Mouse (Mus musculus) regulatory T cell (primary cell): Measurements from ENCODE around the gene Drc1.

ENCODE experiments used
- in situ Hi-C: fragments of 300-600 bp; cut with MboI, MseI; formaldehyde crosslinking; loops from one replicate; pipeline ENCODE4 v1.15.1; 2025; ENCODE audit warnings: high pct_unique_total_duplicates

Drc1 gene

GRCm38 (mm10) chr5:30281291-30281732 is at the start of gene Drc1:
Gene Drc1 (plus strand): TSS chr5:30281388.
- in situ Hi-C loops: loop anchor here (10.0 kb wide), 3 partner anchors 153 to 363 kb away; partner anchors contain the start of gene Slc35f6

- in situ Hi-C loops: loop anchor here (25.0 kb wide), 1 partner anchor 430 kb away; the partner anchor contains the start of gene Cenpa
Observed at GRCm38 (mm10) chr5:30231891-30232270, 49.3 kb upstream of the Drc1 start.

DNA sequence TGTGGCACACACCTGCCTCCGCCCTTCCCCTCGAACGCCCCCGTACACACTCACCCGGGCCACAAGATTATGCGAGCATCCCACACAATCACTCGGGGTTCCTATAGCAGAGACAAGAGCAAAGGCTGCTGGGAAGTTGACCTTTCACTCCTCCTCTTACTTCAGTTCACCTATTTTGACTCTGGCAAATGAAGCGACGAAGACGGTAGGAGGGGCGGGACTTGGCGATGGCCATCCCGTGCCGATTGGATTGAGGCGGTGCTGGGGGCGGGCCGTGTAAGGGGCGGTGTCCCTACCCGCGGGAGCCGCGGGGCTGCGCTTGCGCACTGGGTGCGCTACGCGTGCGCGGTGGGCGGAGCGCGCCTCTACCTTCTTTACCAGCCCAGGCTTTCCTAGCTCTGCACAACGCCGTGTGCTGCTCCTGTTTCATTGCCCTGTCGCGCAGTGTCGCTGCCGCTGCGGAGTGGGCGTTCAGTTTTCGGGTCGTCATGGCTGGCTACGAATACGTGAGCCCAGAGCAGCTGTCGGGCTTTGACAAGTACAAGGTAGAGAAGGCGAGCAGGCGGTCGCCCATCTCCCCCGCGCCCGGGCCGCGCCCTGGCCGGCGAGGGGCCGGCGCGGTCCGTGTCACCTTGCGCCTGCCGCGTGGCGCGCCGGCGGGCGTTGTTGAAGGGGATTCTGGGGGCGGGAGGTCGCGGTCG is 48.8 kb upstream of the Drc1 start, which contains the start of gene Selenoi:
Gene Selenoi, plus strand, starts transcription at position 311 of the 701 bp plus-strand sequence.
- in situ Hi-C loops: loop anchor here (25.0 kb wide), 1 partner anchor 430 kb away; the partner anchor contains the start of gene Cenpa

DNA sequence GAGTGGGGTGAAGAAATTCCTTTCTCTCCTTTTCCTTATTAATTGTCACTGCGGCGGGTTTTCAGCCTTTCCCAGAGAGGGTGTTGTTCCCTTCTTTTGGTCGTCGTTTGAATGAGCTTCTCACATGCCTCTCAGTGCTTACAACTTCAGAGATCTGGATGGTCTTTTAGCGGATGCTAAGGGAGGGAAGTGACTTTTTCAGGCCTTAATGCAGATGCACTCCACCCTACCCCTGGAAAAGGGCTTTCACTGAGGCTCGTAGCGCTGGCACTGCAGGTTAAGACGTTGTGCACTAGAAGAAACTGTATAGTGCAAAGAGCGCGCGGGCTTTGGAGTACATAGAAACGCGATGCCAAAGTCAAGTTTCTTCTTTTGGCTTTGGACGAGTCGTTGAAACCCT is 48.1 kb upstream of the Drc1 start:
- in situ Hi-C loops: loop anchor here (25.0 kb wide), 1 partner anchor 429 kb away; the partner anchor contains the start of gene Cenpa

GRCm38 (mm10) chr5:30233979-30234378 is 47.2 kb upstream of the Drc1 start:
- in situ Hi-C loops: loop anchor here (25.0 kb wide), 1 partner anchor 428 kb away; the partner anchor contains the start of gene Cenpa

GRCm38 (mm10) chr5:30235641-30236126 is 45.5 kb upstream of the Drc1 start:
- in situ Hi-C loops: loop anchor here (25.0 kb wide), 1 partner anchor 427 kb away; the partner anchor contains the start of gene Cenpa

GRCm38 (mm10) chr5:30238533-30238932 is 42.7 kb upstream of the Drc1 start:
- in situ Hi-C loops: loop anchor here (25.0 kb wide), 1 partner anchor 424 kb away; the partner anchor contains the start of gene Cenpa

GRCm38 (mm10) chr5:30240552-30240951 is 40.6 kb upstream of the Drc1 start:
- in situ Hi-C loops: loop anchor here (25.0 kb wide), 1 partner anchor 422 kb away; the partner anchor contains the start of gene Cenpa

- in situ Hi-C loops: loop anchor here (25.0 kb wide), 1 partner anchor 420 kb away; the partner anchor contains the start of gene Cenpa
Observed at GRCm38 (mm10) chr5:30242410-30242809, 38.8 kb upstream of the Drc1 start.

DNA sequence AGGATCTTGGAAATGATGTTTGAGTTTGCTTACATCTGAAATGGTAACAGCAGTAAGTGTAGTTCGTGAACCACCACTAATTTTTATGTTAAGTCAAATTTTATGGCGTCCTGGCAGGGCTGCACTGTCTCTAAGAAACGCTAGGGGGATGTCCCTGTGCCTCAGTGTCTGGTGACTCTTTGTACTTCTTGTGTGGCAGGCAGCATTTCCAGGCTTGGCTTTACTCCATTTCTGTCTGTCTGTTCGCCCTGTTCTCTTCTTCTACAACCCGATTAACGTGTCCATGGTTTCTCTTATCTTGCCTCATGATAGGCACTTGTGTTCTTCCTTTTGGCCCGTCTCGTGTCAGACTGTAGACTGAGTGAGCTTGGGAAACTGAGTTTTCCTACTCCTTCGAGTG is 37.4 kb upstream of the Drc1 start:
- in situ Hi-C loops: loop anchor here (25.0 kb wide), 1 partner anchor 419 kb away; the partner anchor contains the start of gene Cenpa

- in situ Hi-C loops: loop anchor here (25.0 kb wide), 1 partner anchor 416 kb away; the partner anchor contains the start of gene Cenpa
Observed at GRCm38 (mm10) chr5:30245861-30246416, 35.2 kb upstream of the Drc1 start.

- in situ Hi-C loops: loop anchor here (25.0 kb wide), 1 partner anchor 415 kb away; the partner anchor contains the start of gene Cenpa
Observed at GRCm38 (mm10) chr5:30247666-30248065, 33.5 kb upstream of the Drc1 start.

DNA sequence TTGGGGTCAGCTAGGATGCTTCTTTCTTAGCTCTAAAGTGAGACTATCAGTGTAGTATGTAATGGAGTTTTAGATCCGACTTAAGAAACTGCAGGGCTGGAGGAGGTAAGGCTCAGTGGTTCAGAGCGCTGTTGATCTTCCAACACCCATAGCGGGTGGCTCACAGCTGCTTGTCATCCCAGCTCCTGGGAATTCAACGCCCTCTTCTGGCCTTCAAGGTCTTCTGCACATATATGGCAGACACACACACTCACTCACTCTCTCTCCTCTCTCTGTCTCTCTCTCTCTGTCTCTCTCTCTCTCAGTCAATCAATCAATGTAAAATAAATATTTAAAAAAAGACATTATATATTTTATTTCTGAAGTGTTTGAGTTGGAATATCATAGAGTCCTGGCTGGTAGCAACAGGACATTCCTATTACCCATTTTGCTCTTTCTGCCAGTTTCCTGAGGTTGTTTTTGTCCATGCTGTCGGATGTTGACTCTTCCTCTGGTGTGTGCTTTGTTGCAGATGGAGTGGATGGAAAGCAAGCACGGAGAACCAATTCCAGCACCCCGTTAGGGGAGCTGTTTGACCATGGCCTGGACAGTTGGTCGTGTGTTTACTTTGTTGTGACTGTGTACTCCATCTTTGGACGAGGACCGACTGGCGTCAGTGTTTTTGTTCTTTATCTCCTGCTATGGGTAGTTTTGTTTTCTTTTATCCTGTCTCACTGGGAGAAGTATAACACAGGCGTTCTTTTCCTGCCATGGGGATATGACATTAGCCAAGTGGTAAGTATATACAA is 25.4 kb upstream of the Drc1 start:
- in situ Hi-C loops: no loop called here

DNA sequence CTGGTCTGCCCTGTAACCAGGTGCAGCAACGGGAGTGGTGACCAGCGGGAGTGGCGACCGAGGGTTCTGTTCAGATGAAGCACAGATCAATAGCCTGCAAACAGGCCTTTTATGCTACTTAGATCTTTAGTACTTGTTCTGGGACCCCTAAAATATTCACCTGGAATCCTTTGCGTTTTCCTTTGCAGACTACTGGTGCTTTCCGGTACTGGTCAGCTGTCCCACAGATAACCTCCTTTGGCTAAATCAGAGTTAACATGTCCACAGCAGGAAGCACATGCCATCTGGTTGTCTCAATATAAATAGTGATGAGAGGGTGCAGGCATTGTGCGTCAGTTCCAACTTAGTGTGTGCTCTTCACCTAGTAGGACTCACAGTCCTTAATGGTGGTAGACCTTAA is 22.4 kb upstream of the Drc1 start:
- in situ Hi-C loops: no loop called here

- in situ Hi-C loops: no loop called here
Observed at GRCm38 (mm10) chr5:30270571-30271190, 10.5 kb upstream of the Drc1 start.

GRCm38 (mm10) chr5:30271599-30272281 is 9.4 kb upstream of the Drc1 start:
- in situ Hi-C loops: no loop called here

GRCm38 (mm10) chr5:30276361-30276760 is 4.8 kb upstream of the Drc1 start:
- in situ Hi-C loops: loop anchor here (5.0 kb wide), 1 partner anchor 64 kb away; no protein-coding TSS in a partner anchor

DNA sequence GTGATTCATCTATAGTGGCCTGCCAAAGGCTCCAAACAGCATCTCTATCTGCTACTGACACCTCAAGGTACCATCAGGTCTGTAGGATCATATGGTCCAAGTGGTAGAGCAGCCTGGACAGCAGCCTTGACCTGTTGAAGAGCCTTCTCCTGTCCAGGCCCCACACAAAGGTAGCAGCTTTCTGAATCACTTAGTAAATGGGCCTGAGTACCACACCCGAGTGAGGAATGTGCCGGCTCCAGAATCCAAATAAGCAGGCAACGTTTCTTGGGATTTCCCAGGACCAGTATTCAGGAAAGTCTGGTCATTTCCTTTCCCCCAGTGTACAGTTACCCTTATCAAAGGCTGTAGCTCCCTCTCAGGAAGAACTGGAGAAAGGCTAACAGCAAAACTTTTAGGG is 2.2 kb upstream of the Drc1 start:
- in situ Hi-C loops: loop anchor here (5.0 kb wide), 1 partner anchor 67 kb away; no protein-coding TSS in a partner anchor

DNA sequence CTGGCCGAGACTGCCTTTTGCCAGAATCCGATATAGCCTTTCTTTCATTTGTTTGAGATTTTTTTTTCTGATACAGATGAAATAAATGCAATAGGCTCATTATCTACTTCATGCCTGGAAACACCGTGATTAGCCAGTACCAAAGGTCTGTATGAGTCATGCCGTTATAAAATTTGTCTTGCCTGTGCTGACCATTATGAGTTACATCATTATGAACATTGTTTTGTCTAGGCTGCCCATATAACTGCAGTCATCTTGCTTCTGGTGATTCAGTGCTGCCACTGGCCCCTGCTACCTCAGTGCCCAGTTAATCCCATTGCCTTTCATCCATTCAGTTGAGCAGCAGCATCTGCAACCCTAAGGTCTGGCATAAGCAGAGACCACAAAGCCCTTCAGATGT is 1.7 kb upstream of the Drc1 start:
- in situ Hi-C loops: loop anchor here (5.0 kb wide), 1 partner anchor 67 kb away; no protein-coding TSS in a partner anchor

- in situ Hi-C loops: loop anchor here (10.0 kb wide), 3 partner anchors 154 to 364 kb away; partner anchors contain the start of gene Slc35f6
Observed at GRCm38 (mm10) chr5:30280864-30281263, 324 bp upstream of the Drc1 start.
